Mouse (Mus musculus) heart, embryonic 10.5 days (tissue): ENCODE data around the gene Ubac2. TPM values are rescaled to one million over a fixed set of nuclear protein-coding genes. Genes with fewer than 3 reads are reported as not detected.

Experiments used
- DNase-seq: peaks from one replicate; pipeline ENCODE4 v3.0.0-alpha.2; 2017; ENCODE audit warnings: low spot score
- H3K27ac ChIP-seq: fragments of 300-500 bp; sonication (generic); 2 replicates; pipeline ENCODE4 v1.5.1; 2016; ENCODE audit warnings: mild to moderate bottlenecking
- H3K27me3 ChIP-seq: fragments of 300-500 bp; sonication (generic); 2 replicates; pipeline ENCODE4 v1.6.1; 2016; ENCODE audit warnings: mild to moderate bottlenecking; ENCODE audit not compliant: poor library complexity, insufficient read depth, severe bottlenecking
- H3K36me3 ChIP-seq: fragments of 300-500 bp; sonication (generic); 2 replicates; pipeline ENCODE4 v1.6.1; 2016; ENCODE audit warnings: mild to moderate bottlenecking, moderate library complexity
- H3K4me1 ChIP-seq: fragments of 300-500 bp; sonication (generic); 2 replicates; pipeline ENCODE4 v1.6.1; 2016; ENCODE audit warnings: mild to moderate bottlenecking
- H3K4me3 ChIP-seq: fragments of 300-500 bp; sonication (generic); 2 replicates; pipeline ENCODE4 v1.5.1; 2016; ENCODE audit warnings: mild to moderate bottlenecking, moderate library complexity
- H3K9me3 ChIP-seq: fragments of 300-500 bp; sonication (generic); 2 replicates; pipeline ENCODE4 v1.6.1; 2016; ENCODE audit warnings: mild to moderate bottlenecking, moderate library complexity
- WGBS: fragments of 180-500 bp; shearing (Covaris S2); methylation state at CpG from one replicate; pipeline ENCODE4 v1.1.7; 2016; 5-methylcytosine and 5-hydroxymethylcytosine counted together
- polyA plus RNA-seq: library from polyadenylated mRNA; unstranded; fragments of >200 nt; fragmentation: Nextera tagmentation; extraction: Ambion mirVana; gene quantifications from 2 replicates; pipeline ENCODE4 v1.2.1, GENCODE M21; 2016

Gene Ubac2
- polyA plus RNA-seq, 1 experiment from 2014 or later, result 63.4 TPM

DNA sequence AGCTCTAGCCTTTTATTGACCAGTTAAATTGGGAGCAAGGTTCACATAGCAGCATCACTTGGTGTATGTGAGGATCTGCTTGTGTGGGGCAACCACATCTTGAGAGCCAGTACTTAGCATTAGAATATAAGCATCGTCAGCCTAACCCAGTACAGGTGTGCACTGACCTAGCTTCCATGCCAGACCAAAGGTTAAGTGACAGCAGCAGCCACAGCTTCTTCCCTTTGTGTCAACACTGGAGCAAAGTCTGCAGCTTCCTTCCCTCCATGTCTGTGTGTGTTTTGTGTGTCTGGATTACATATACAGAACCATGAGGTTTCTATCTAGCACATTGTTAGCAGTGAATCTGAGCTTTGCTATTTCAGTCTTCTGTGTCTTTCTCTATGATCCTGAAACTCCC is 103.1 kb downstream of the Ubac2 start:
- no peak for DNase-seq
- no peaks in the 10 kb centered on the region for H3K9me3 ChIP-seq
- peaks cover under 1% of the 10 kb centered on the region; the same call in 1 of the 2 replicates for H3K36me3 ChIP-seq
- H3K27ac ChIP-seq, result no peak overlapping the region
- 98% methylated on average over 1 of the region's 1 CpGs for WGBS
- no peaks in the 10 kb centered on the region for H3K27me3 ChIP-seq
- peaks cover 20% of the 10 kb centered on the region for H3K4me1 ChIP-seq
- H3K4me3 ChIP-seq, result no peak overlapping the region

DNA sequence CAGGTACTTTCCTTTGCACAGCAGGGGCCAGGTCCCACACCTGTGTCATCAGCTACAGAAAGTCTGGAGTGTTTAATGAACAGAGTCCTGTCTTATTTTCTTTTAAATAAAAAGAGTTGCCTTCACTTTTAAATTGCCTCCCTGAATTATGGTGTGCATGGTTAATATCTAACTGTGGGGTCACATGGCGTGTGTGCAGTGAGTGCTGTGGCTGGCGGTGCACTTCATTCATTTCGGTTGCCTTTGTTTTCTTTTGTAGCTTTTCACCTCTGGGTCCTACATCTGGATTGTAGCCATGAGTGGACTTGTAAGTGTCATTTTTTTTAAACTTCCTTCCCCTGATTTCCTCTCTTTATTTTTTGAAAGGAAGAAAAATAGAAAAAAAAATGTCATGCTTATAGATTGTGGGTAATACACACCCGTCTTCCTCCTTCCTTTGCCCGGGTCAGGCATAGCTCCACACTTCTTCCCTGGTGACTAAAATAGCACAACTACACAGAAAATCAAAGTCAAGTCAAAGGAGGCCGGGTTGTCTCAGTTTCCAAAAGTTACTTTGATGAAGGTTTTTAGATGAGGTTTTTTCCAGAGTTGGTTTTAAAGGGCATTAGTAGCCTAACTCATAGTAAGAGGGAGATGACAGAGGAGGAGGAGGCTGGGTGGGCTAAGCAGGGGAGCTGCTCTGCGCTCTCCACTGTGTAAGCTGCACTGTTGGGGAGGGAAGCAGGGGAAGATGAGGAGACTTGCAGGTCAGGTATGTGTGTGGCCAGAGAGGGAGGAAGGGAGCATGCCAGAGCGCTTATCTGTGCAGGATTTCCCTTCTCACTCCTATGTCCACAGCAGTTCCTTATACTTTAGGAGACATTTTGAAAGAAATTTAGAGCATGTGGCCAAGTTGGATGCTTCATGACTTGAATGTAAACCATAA is 104.9 kb downstream of the Ubac2 start:
- Histone ChIP-seq H3K36me3 (no peaks in the 10 kb centered on the region), H3K4me3 (no peak overlapping the region), H3K27me3 (no peaks in the 10 kb centered on the region), H3K4me1 (peaks cover 20% of the 10 kb centered on the region), H3K27ac (no peak overlapping the region), H3K9me3 (no peaks in the 10 kb centered on the region)
- 49% methylated on average over 8 of the region's 8 CpGs for WGBS
- no peak for DNase-seq

DNA sequence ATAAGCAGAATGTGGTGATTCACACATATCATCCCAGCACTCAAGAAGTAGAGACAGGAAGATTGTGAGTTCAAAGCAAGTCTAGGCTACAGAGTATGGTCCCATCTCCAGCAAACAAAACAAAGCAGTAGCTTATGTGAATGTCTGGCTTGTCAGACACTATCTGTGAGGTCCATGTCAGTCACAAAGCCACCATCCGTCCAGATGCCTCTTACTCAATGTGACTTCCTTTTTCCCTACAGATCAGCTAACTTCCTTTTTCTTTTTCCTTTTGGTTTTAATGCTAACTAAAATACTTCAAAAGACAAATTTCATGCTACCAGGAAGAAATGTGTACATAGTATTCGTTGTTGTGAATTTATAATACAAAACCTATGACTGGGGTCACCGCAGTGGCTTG is 107.1 kb downstream of the Ubac2 start:
- H3K36me3 ChIP-seq, result no peaks in the 10 kb centered on the region
- no peak for DNase-seq
- H3K27me3 ChIP-seq, result no peaks in the 10 kb centered on the region
- WGBS, result 67% methylated on average over 3 of the region's 3 CpGs
- peaks cover 20% of the 10 kb centered on the region for H3K4me1 ChIP-seq
- H3K9me3 ChIP-seq, result no peaks in the 10 kb centered on the region
- H3K27ac ChIP-seq, result no peak overlapping the region
- no peak overlapping the region for H3K4me3 ChIP-seq

DNA sequence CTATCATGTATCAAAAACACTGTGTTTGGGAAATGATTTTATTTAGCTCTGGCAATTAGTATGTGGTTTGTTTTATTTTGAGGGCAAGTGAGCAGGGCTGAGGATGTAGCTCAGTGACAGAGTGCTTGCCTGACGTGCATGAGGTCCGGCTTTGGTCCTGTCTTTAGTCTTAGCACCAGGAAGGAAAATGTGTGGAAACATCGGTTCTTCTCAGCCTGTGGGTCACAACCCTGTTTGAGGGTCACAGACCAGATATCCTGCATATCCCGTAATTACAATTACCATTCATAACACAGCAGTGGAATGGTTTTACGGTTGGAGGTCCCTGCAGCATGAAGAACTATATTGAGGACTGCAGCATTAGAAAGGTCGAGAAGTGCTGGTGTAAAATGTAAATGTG is 107.6 kb downstream of the Ubac2 start:
- WGBS, result 81% methylated on average over 6 of the region's 6 CpGs
- Histone ChIP-seq H3K4me1 (peaks cover 20% of the 10 kb centered on the region), H3K4me3 (no peak overlapping the region), H3K27me3 (no peaks in the 10 kb centered on the region), H3K27ac (no peak overlapping the region), H3K9me3 (no peaks in the 10 kb centered on the region), H3K36me3 (no peaks in the 10 kb centered on the region)
- no peak for DNase-seq

DNA sequence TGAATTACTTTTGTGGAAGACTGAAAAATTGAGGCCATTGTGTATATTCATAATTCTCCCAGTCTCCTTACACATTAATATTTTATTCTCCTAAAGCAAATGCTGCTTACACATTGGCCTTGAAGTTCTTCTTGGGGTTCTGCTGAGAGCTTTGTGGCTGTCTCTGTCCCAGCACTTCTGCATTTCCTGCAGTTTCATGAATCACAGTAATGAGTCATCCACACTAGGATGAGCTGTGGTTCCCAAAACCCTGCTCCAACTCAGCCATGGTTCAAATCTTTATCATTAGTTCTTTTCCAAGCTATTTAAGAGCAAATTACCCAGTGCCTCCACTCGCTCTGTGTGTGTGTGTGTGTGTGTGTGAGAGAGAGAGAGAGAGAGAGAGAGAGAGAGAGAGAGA is 108.9 kb downstream of the Ubac2 start:
- Histone ChIP-seq H3K27ac (no peak overlapping the region), H3K9me3 (no peaks in the 10 kb centered on the region), H3K36me3 (no peaks in the 10 kb centered on the region), H3K4me3 (no peak overlapping the region), H3K4me1 (peaks cover 25% of the 10 kb centered on the region), H3K27me3 (no peaks in the 10 kb centered on the region)
- WGBS, result 85% methylated on average over 1 of the region's 1 CpGs
- no peak for DNase-seq

DNA sequence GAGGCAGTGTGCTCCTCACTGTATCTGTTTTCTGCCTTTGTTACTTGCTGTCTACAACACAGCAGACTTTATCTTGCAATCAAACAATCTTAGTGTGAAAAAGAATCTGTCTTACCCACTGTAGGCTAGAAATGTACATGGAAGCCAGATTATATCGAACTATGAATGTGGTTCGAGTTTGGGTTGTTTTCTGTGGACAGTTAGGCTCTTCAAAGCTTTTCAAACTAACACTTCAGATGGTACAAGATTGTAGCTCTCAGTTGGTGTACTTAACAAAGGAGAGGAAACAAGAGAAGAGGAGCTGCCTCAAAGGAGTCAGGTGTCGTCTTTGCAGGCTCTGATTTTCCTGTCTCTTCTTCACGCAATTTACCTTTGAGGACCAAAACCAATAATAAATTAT is 109.3 kb downstream of the Ubac2 start:
- H3K9me3 ChIP-seq, result no peaks in the 10 kb centered on the region
- DNase-seq, result no peak
- H3K4me3 ChIP-seq, result no peak overlapping the region
- 79% methylated on average over 4 of the region's 4 CpGs for WGBS
- no peaks in the 10 kb centered on the region for H3K27me3 ChIP-seq
- no peak overlapping the region for H3K27ac ChIP-seq
- no peaks in the 10 kb centered on the region for H3K36me3 ChIP-seq
- H3K4me1 ChIP-seq, result peaks cover 25% of the 10 kb centered on the region

DNA sequence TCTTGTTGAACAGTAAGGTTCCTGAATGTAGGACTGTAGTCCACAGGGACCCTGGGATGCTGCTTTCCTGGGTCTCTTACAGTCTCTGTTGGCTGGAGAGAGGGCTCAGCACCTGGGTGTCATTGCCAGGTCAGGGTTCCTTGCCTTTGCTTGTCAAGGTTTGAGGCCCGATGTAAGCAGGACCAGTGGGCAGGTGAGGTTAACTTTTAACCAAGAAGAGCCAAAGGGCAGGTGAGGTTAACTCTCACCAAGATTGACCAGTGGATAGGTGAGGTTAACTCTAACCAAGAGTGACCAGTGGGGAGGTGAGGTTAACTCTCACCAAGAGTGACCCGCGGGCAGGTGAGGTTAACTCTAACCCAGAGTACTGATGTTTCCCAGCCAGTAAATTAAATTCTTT is 110.9 kb downstream of the Ubac2 start:
- Histone ChIP-seq H3K9me3 (no peaks in the 10 kb centered on the region), H3K36me3 (peaks cover 5% of the 10 kb centered on the region), H3K27ac (no peak overlapping the region), H3K4me1 (peaks cover 8% of the 10 kb centered on the region), H3K4me3 (no peak overlapping the region), H3K27me3 (no peaks in the 10 kb centered on the region)
- WGBS, result 90% methylated on average over 3 of the region's 3 CpGs
- DNase-seq, result no peak

DNA sequence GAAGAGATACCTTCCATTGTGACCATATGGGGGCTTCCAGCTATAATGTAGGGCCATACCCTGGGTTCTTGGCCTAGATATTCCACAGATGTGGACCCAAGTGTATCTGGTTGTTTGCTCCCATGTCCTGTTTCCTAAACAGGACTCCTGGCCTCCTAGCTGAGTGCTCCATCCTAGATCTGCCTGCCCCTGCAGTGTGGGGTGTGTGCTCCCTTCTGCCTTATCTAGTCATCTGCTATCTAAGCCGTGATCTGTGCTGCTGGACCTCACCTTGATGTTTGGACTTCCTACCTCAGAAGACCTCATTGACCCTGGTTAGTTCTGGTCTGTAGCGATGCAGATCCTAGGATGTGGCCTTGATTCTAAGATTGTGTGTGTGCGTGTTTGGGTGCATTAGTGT is 111.4 kb downstream of the Ubac2 start:
- Histone ChIP-seq H3K4me1 (peaks cover 6% of the 10 kb centered on the region; the same call in 1 of the 2 replicates), H3K36me3 (peaks cover 10% of the 10 kb centered on the region), H3K27me3 (no peaks in the 10 kb centered on the region), H3K9me3 (no peaks in the 10 kb centered on the region), H3K27ac (no peak overlapping the region), H3K4me3 (no peak overlapping the region)
- 95% methylated on average over 3 of the region's 3 CpGs for WGBS
- DNase-seq, result no peak

DNA sequence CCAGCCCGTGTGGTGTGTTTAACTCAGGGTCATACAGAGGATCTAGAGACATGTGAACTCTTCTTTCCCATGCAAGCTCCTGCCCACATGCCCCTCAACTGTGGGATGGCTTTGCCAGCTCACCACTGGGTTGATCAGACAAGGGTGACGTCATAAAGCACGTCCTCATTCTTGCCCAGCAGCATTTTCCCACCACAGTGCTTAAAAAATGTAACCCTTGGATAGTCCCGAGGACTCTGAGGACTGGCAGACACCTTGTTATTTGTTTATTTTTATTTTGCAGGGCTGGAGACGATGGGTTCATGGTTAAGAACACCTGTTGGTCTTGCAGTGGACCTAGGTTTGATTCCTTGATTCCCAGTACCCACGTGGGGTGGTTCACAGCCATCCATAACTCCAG is 112.5 kb downstream of the Ubac2 start:
- Histone ChIP-seq H3K4me3 (no peak overlapping the region), H3K27ac (no peak overlapping the region), H3K4me1 (peaks cover 6% of the 10 kb centered on the region; the same call in 1 of the 2 replicates), H3K36me3 (peaks cover 18% of the 10 kb centered on the region), H3K27me3 (no peaks in the 10 kb centered on the region), H3K9me3 (no peaks in the 10 kb centered on the region)
- WGBS, result 83% methylated on average over 6 of the region's 6 CpGs
- DNase-seq, result no peak

DNA sequence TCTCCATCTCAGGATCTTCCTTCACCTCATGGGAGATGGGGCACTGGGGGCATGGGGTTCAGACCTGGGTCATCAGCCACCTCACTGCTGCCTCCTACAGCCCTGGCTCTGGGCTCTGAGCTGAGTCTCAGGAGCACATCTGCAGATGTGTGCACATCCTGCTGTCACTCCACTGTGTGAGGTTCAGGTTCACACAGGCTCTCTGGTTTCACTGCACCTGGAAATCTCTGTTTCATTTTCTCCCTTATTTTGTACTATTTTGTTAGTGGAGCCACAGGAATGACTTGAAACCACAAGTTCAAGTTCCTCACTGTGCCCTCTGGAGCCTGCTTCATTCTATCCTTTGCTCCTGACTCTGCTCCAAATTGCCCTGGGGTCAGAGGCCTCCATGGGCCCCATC is 113.5 kb downstream of the Ubac2 start:
- no peaks in the 10 kb centered on the region for H3K9me3 ChIP-seq
- H3K27ac ChIP-seq, result no peak overlapping the region
- peaks cover 6% of the 10 kb centered on the region; the same call in 1 of the 2 replicates for H3K4me1 ChIP-seq
- H3K27me3 ChIP-seq, result no peaks in the 10 kb centered on the region
- DNase-seq, result no peak
- no peak overlapping the region for H3K4me3 ChIP-seq
- peaks cover 27% of the 10 kb centered on the region for H3K36me3 ChIP-seq

DNA sequence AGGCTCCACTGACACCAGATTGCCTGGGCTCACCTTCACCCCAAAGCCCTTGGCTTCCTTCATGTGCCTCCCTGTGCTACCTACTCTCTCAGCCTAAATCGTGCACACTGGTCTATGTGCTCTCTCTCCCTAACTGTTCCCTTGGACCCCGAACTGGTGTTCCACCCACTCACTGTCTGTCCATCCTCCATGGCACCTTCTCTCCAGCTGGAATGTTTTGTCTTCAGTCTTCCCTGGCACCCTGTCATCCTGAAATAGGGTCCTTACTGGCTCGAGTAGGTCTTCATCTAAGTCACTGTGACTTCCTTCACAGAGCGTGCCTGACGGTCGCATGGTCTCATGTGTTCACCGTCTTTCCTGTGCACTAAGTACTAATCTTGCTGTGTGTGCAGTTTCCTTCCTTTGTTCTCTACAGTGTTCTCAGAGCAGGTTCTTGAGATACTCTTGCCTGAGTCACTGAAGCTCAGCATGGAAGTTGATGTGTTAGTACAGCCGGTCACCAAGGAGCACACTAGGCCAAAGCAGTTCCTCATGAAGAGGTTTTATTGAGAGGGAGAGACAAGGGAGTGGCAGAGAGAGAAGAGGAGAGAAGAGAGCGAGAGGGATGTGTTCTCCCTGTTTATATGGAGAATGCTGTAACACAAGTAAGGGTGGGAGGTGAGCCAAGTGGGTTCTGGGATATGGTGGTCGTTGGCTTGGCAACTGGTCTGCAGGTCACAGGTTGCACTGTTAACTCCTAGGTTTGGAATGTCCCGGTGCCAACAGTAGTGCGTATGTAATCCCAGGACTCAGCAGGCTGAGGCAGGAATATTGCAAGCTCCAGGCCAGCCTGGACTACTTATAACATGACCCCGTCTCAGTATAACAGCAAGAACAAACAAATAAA is 114.2 kb downstream of the Ubac2 start:
- Histone ChIP-seq H3K27ac (no peak overlapping the region), H3K4me3 (no peak overlapping the region), H3K4me1 (peaks cover 8% of the 10 kb centered on the region; the same call in 1 of the 2 replicates), H3K36me3 (peaks cover 30% of the 10 kb centered on the region), H3K9me3 (no peaks in the 10 kb centered on the region), H3K27me3 (no peaks in the 10 kb centered on the region)
- WGBS, result 81% methylated on average over 13 of the region's 13 CpGs
- DNase-seq, result peak; percentile 60

DNA sequence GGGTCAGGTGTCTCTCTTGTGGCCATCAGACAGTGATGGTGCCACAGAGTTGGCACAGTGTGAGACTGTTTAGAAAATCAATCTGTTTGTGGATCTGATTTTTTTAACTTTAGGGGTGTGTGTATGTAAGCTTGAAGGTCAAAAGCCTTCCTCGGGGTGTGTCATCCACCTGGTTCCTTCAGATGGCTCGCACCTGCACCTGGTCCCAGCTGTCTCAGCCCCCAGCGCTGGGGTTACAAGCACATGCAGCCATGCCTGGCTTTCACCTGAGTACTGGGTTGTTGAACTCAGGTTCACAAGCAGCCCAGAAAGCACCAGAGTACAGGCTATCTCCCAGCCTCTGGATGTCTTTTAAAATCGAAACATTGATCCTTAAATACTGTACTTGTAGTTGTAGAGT is 115.2 kb downstream of the Ubac2 start:
- DNase-seq, result peak; percentile 67
- H3K36me3 ChIP-seq, result peaks cover 36% of the 10 kb centered on the region
- peaks cover 8% of the 10 kb centered on the region; the same call in 1 of the 2 replicates for H3K4me1 ChIP-seq
- H3K27ac ChIP-seq, result no peak overlapping the region
- H3K9me3 ChIP-seq, result no peaks in the 10 kb centered on the region
- 90% methylated on average over 4 of the region's 4 CpGs for WGBS
- no peaks in the 10 kb centered on the region for H3K27me3 ChIP-seq
- no peak overlapping the region for H3K4me3 ChIP-seq

DNA sequence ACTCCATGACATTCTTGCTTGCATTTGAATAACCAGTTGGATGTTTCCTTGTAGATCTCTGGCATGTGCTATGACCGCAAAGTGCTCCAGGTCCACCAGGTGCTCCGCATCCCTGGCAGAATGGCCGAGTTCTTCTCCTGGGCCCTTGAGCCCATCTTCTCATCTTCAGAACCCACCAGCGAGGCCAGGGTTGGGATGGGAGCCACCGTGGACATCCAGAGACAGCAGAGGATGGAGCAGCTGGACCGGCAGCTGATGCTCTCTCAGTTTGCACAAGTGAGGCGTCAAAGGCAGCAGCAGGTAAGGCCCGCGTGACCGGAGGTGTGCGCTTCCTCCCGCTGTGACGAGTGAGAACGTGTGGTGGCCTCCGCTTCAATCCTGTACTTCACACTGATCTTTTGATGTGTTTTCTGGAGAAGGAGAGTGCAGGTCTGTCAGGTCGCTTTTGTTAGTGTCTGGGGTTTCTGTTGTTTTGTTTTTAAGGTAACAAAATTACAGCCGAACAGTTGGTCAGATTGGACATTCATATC is 115.8 kb downstream of the Ubac2 start:
- Histone ChIP-seq H3K27me3 (no peaks in the 10 kb centered on the region), H3K27ac (no peak overlapping the region), H3K4me3 (no peak overlapping the region), H3K4me1 (peaks cover 8% of the 10 kb centered on the region; the same call in 1 of the 2 replicates), H3K9me3 (no peaks in the 10 kb centered on the region), H3K36me3 (peaks cover 37% of the 10 kb centered on the region)
- WGBS, result 92% methylated on average over 17 of the region's 17 CpGs
- DNase-seq, result peak; percentile 64
